Mouse (Mus musculus): ENCODE results near the gene Cadps.

- TF ChIP-seq EP300 (IDR thresholded peaks at IDR 0.05; ENCODE audit: low read depth) (no peak), CTCF (IDR thresholded peaks at IDR 0.05; ENCODE audit: low read depth) (no peak)
Observed at GRCm38 (mm10) chr14:12344061-12344745, 478.7 kb downstream of the Cadps start.

All from liver, embryonic 14.5 days (tissue).